Mouse (Mus musculus) heart, postnatal 0 days (tissue): ENCODE data around the gene Ss18l1.

Experiments used
- CTCF ChIP-seq: IDR thresholded peaks from 2 replicates; pipeline ENCODE4 v1.5.1; 2016; ENCODE audit warnings: antibody characterized with exemption, control low read depth, low read depth
- EP300 ChIP-seq: IDR thresholded peaks from 2 replicates; pipeline ENCODE4 v1.6.1; 2016; ENCODE audit warnings: antibody characterized with exemption, low read depth

DNA sequence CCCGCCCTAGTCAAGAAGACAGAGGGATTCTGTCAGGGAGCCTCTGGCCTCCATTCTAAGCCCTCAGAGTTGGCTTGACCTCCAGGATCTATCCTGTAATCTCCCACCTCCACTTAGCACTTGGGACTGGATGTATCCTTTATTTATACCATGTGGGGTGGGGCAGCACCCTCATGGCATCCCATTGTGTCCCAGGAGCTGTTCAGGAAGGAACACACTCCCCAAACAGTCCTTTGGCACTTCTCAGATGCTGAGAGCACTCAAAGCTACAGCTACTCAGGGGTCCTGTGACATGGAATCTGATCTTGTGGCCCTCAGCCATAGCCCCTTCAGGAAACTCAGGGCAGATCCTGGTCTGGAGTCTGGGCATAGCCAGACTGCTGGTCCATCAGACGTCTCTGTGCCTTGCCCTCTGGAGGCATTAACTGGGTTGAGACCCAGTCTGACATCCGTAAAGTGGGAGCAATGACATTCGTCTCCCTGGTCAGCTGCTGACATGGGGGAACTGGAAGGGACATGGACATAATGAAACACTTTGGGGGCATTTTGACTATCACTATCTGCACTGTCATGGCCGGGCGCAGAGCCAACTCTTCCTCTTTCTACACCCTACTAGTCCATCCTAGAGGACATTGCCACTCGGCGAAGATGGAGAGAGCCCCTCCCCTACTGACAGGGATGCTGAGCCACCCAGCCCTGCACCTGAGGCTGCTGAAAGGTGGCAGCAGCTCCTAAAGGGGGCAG is 74.6 kb downstream of the Ss18l1 start:
- TF ChIP-seq CTCF = no peak
- TF ChIP-seq EP300 = no peak
